Mouse (Mus musculus) cerebellum, adult 11 months (tissue): ENCODE results near the gene Dnase2b.

Source experiments
- DNase-seq: peaks from one replicate; pipeline ENCODE4 v3.0.0; 2022

Gene Dnase2b

GRCm38 (mm10) chr3:146615496-146615895 lies at the start of gene Dnase2b:
Dnase2b (minus strand) TSS chr3:146615596.
- DNase-seq: no peak

- no peak for DNase-seq
Measured at GRCm38 (mm10) chr3:146661907-146662306, 46.5 kb upstream of the Dnase2b start.

- no peak for DNase-seq
Measured at GRCm38 (mm10) chr3:146661001-146661400, 45.6 kb upstream of the Dnase2b start.

- peak; percentile 37 for DNase-seq
Measured at GRCm38 (mm10) chr3:146659321-146659720, 43.9 kb upstream of the Dnase2b start.

GRCm38 (mm10) chr3:146658061-146658639 lies 42.8 kb upstream of the Dnase2b start:
- DNase-seq: no peak

- no peak for DNase-seq
Measured at GRCm38 (mm10) chr3:146657433-146657832, 42.0 kb upstream of the Dnase2b start.

GRCm38 (mm10) chr3:146655111-146655577 lies 39.7 kb upstream of the Dnase2b start:
- no peak for DNase-seq

GRCm38 (mm10) chr3:146653692-146654091 lies 38.3 kb upstream of the Dnase2b start:
- no peak for DNase-seq

GRCm38 (mm10) chr3:146652431-146652830 lies 37.0 kb upstream of the Dnase2b start:
- no peak for DNase-seq

GRCm38 (mm10) chr3:146651217-146651616 lies 35.8 kb upstream of the Dnase2b start, which contains the start of gene 4930503B20Rik:
4930503B20Rik (minus strand) TSS chr3:146651317.
- no peak for DNase-seq

GRCm38 (mm10) chr3:146650716-146651115 lies 35.3 kb upstream of the Dnase2b start:
- no peak for DNase-seq

GRCm38 (mm10) chr3:146649311-146649894 lies 34.0 kb upstream of the Dnase2b start:
- no peak for DNase-seq

- DNase-seq: no peak
Measured at GRCm38 (mm10) chr3:146641818-146642427, 26.5 kb upstream of the Dnase2b start.

- DNase-seq: no peak
Measured at GRCm38 (mm10) chr3:146632506-146632905, 17.1 kb upstream of the Dnase2b start.

- DNase-seq: no peak
Measured at GRCm38 (mm10) chr3:146628227-146628982, 13.0 kb upstream of the Dnase2b start.

GRCm38 (mm10) chr3:146625766-146626165 lies 10.4 kb upstream of the Dnase2b start:
- DNase-seq: no peak

GRCm38 (mm10) chr3:146621966-146622365 lies 6.6 kb upstream of the Dnase2b start:
- DNase-seq: no peak

GRCm38 (mm10) chr3:146620555-146621249 lies 5.3 kb upstream of the Dnase2b start:
- DNase-seq: peak; percentile 71

GRCm38 (mm10) chr3:146620101-146620500 lies 4.7 kb upstream of the Dnase2b start:
- DNase-seq: no peak

- DNase-seq: no peak
Measured at GRCm38 (mm10) chr3:146618357-146618756, 3.0 kb upstream of the Dnase2b start.

- DNase-seq: no peak
Measured at GRCm38 (mm10) chr3:146617946-146618345, 2.5 kb upstream of the Dnase2b start.

GRCm38 (mm10) chr3:146616533-146617283 lies 1.3 kb upstream of the Dnase2b start:
- no peak for DNase-seq
